Mouse (Mus musculus) forebrain, embryonic 10.5 days (tissue): Measurements from ENCODE around the gene Rab3il1. TPM values are rescaled to one million over a fixed set of nuclear protein-coding genes. Genes with fewer than 3 reads are reported as not detected.

ENCODE experiments used
- DNase-seq: peaks from one replicate; pipeline ENCODE4 v3.0.0-alpha.2; 2017; ENCODE audit warnings: low spot score; ENCODE audit errors: extremely low spot score
- H3K27ac ChIP-seq: fragments of 300-500 bp; sonication (generic); 2 replicates; pipeline ENCODE4 v1.5.1; 2016; ENCODE audit warnings: mild to moderate bottlenecking
- H3K27me3 ChIP-seq: fragments of 300-500 bp; sonication (generic); 2 replicates; pipeline ENCODE4 v1.6.1; 2016; ENCODE audit warnings: mild to moderate bottlenecking; ENCODE audit not compliant: poor library complexity, severe bottlenecking
- H3K36me3 ChIP-seq: fragments of 300-500 bp; sonication (generic); replicated peaks from 2 replicates; pipeline ENCODE4 v1.6.1; 2016; ENCODE audit warnings: mild to moderate bottlenecking, moderate library complexity
- H3K4me1 ChIP-seq: fragments of 300-500 bp; sonication (generic); 2 replicates; pipeline ENCODE4 v1.6.1; 2016
- H3K4me3 ChIP-seq: fragments of 300-500 bp; sonication (generic); 2 replicates; pipeline ENCODE4 v1.5.1; 2016; ENCODE audit warnings: mild to moderate bottlenecking, moderate library complexity
- H3K9me3 ChIP-seq: fragments of 300-500 bp; sonication (generic); 2 replicates; pipeline ENCODE4 v1.6.1; 2016; ENCODE audit warnings: mild to moderate bottlenecking, moderate library complexity
- WGBS: fragments of 180-500 bp; shearing (Covaris S2); methylation state at CpG from one replicate; pipeline ENCODE4 v1.1.7; 2016; 5-methylcytosine and 5-hydroxymethylcytosine counted together
- polyA plus RNA-seq: library from polyadenylated mRNA; unstranded; fragments of >200 nt; fragmentation: Nextera tagmentation; extraction: Ambion mirVana; gene quantifications from 2 replicates; pipeline ENCODE4 v1.2.1, GENCODE M21; 2016

Gene Rab3il1
- polyA plus RNA-seq, 1 experiment from 2014 or later, result 39.3 TPM

DNA sequence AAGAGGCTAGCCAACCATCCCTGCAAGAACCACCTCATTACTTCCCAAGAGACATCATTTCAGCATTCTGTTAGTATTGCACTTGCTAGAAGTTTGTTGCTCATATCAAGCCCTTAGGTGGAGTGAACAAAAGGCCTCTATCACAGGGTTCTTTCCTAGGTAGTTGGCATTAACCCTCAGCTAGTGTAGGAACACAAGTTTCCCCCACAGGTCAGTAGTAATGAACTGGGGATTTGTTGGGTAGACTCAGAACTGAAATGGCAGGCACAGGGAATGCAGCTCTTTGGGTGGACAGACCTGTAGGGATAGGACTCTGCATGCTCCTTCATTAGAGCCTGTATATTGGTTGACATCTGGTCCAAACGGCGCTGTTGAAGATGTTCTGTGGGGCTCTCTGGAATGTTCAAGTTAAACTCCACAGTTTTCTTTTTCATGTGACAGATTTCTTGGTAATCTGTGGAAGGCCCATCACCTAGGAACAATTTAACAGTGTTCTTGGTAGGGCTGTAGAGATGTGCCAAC lies 15.5 kb upstream of the Rab3il1 start:
- Histone ChIP-seq H3K27ac (no peak overlapping the region), H3K4me3 (no peak overlapping the region), H3K36me3 (peaks cover 34% of the 10 kb centered on the region), H3K27me3 (no peaks in the 10 kb centered on the region), H3K9me3 (no peaks in the 10 kb centered on the region), H3K4me1 (peaks cover 34% of the 10 kb centered on the region)
- 91% methylated on average over 2 of the region's 2 CpGs for WGBS
- DNase-seq, result no peak

DNA sequence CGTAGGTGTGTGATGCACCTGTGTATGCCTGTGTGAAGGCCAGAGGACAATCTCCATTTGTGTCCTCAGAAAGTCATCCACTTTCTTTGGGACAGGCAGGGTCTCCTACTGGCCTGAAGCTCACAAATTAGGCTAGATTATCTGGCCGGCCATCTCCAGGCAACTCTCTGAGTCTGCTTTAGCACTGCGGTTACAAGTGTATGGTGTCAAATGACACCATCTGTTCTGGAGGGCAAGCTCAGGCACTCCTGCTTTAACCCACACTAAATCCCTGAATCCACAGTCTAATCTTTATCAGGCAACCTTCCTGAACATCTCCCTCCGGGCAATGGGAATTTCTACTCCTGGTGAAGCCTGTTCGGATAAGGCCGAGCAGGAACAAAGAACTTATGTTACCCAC lies 14.3 kb upstream of the Rab3il1 start:
- 55% methylated on average over 6 of the region's 6 CpGs for WGBS
- no peaks in the 10 kb centered on the region for H3K9me3 ChIP-seq
- H3K4me1 ChIP-seq, result peaks cover 32% of the 10 kb centered on the region
- no peak overlapping the region for H3K4me3 ChIP-seq
- DNase-seq, result no peak
- H3K27me3 ChIP-seq, result peaks cover 6% of the 10 kb centered on the region
- H3K27ac ChIP-seq, result peak overlapping the region; percentile 36; the same call in 1 of the 2 replicates
- H3K36me3 ChIP-seq, result peaks cover 34% of the 10 kb centered on the region

DNA sequence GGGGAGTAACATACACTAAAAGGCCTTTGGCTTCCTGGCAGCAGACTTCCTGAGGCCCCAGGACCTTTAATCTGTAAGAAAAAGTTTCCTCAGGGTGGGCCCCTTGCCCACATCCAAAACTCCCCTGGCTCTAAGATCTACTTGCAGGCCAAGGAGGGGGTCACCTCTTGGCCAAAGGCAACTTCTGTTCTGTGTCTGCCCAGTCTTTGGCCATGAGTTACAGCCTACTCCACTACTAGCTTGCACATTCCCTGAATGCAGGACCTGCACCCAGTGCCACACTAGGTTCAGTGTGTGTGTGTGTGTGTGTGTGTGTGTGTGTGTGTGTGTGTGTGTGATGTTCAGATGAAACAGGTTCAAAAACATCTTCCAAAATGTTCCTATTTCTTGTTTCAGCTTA lies 13.9 kb upstream of the Rab3il1 start:
- peaks cover 10% of the 10 kb centered on the region for H3K27me3 ChIP-seq
- peaks cover 34% of the 10 kb centered on the region for H3K4me1 ChIP-seq
- H3K27ac ChIP-seq, result peak overlapping the region; percentile 36; the same call in 1 of the 2 replicates
- peaks cover 34% of the 10 kb centered on the region for H3K36me3 ChIP-seq
- no peak for DNase-seq
- H3K4me3 ChIP-seq, result no peak overlapping the region
- H3K9me3 ChIP-seq, result no peaks in the 10 kb centered on the region

DNA sequence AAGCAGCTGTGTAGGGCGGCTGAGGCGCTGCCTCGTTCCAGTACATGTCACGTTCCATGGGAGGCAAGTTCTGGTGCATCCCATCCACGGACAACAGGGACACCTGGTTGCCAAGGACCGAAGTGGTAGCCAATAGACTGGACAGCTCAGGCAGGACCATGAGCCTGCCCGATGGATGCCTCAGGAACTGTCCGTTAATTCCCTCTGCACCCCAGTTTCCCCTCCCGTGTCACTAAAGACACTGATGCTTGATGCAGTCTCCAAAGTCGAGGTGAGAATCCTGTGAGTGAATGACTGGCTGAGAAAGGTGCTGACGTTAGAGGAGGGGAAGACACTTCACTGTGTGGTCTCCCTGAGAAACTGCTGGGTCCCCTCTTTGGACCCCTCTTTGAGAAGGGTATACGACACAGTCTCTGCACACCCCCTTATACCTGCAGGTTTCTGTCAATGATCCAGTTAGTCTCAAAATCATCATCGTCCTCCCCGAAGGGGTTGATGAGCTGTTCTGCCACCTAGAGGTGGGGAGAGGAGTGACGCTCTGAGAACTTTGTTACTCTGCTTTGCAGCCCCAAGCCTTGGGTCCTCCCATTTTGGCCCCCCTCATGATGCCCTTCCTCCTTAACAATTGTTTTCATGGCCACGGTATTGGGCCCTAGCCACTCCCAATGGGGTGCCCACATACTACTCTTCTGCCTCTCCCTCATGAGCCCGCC lies 12.1 kb upstream of the Rab3il1 start:
- DNase-seq, result no peak
- Histone ChIP-seq H3K36me3 (peaks cover 27% of the 10 kb centered on the region), H3K4me3 (no peak overlapping the region), H3K9me3 (no peaks in the 10 kb centered on the region), H3K27me3 (peaks cover 12% of the 10 kb centered on the region), H3K27ac (no peak overlapping the region), H3K4me1 (peaks cover 31% of the 10 kb centered on the region)
- WGBS, result 69% methylated on average over 17 of the region's 17 CpGs

- DNase-seq, result no peak
- Histone ChIP-seq H3K27me3 (peaks cover 12% of the 10 kb centered on the region), H3K36me3 (peaks cover 22% of the 10 kb centered on the region), H3K27ac (no peak overlapping the region), H3K9me3 (no peaks in the 10 kb centered on the region), H3K4me1 (peaks cover 31% of the 10 kb centered on the region), H3K4me3 (no peak overlapping the region)
Measured at GRCm38 (mm10) chr19:9989884-9990256, 11.6 kb upstream of the Rab3il1 start.

GRCm38 (mm10) chr19:9991304-9991703 lies 10.2 kb upstream of the Rab3il1 start:
- Histone ChIP-seq H3K27me3 (peaks cover 12% of the 10 kb centered on the region), H3K4me1 (peaks cover 31% of the 10 kb centered on the region), H3K27ac (no peak overlapping the region), H3K4me3 (no peak overlapping the region), H3K9me3 (no peaks in the 10 kb centered on the region), H3K36me3 (peaks cover 8% of the 10 kb centered on the region)
- 25% methylated on average over 5 of the region's 5 CpGs for WGBS
- peak; percentile 75 for DNase-seq

- Histone ChIP-seq H3K4me3 (peak overlapping the region; percentile 48), H3K9me3 (no peaks in the 10 kb centered on the region), H3K27ac (peak overlapping the region; percentile 80), H3K4me1 (peaks cover 24% of the 10 kb centered on the region), H3K27me3 (peaks cover 12% of the 10 kb centered on the region), H3K36me3 (no peaks in the 10 kb centered on the region)
- no peak for DNase-seq
- WGBS, result 43% methylated on average over 26 of the region's 26 CpGs
Measured at GRCm38 (mm10) chr19:9992011-9992958, 9.2 kb upstream of the Rab3il1 start.

GRCm38 (mm10) chr19:9993036-9993656 lies 8.3 kb upstream of the Rab3il1 start:
- Histone ChIP-seq H3K27ac (peak overlapping the region; percentile 80), H3K4me1 (peaks cover 20% of the 10 kb centered on the region), H3K4me3 (peak overlapping the region; percentile 48), H3K9me3 (no peaks in the 10 kb centered on the region), H3K36me3 (no peaks in the 10 kb centered on the region), H3K27me3 (peaks cover 12% of the 10 kb centered on the region)
- WGBS, result 11% methylated on average over 17 of the region's 17 CpGs
- peak; percentile 93 for DNase-seq

DNA sequence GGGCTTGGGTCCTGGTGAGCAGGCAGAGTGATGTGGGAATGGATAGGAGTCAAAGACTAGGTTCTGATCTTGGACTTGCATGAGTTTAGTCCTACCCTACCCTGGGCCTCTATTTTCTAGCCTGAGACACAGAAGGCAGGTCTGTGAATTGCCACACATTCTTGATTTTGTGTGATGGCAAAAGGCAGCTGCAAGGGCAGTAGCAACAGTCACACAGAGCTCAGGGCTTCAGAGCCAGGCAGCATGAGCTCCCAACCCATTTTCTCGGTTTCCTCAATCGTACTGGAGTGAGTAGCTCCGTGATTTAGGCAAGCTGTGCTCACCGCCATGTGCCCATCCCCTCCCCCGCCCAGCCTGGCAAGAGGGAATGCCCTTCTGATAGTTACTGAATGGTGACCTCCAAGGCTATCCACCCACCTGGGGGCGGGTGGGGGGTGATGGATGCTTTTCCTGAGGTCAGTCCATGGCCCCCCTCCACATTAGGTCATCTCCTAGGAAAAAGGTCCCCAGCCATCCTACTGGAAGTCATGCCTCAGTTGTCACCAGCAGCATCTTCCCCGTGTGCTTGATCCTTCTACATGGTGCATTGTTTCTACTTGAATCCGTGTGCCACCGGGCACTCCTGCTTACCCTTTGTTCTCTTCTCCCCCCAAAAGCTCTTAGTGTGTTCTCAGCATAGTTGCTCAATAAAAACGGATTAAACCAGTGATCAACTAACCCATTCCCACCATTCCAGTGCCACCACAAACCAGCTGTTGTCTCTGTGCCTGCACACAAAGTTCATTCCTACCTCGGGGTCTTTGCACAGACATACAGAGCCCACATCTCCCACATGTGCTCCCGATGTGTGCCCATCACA lies 4.0 kb upstream of the Rab3il1 start:
- 80% methylated on average over 12 of the region's 12 CpGs for WGBS
- H3K9me3 ChIP-seq, result no peaks in the 10 kb centered on the region; the same call in 1 of the 2 replicates
- no peak overlapping the region for H3K4me3 ChIP-seq
- H3K27me3 ChIP-seq, result peaks cover 3% of the 10 kb centered on the region
- no peaks in the 10 kb centered on the region for H3K36me3 ChIP-seq
- H3K4me1 ChIP-seq, result peaks cover 12% of the 10 kb centered on the region
- no peak for DNase-seq
- no peak overlapping the region for H3K27ac ChIP-seq

- Histone ChIP-seq H3K27me3 (no peaks in the 10 kb centered on the region), H3K9me3 (no peaks in the 10 kb centered on the region; the same call in 1 of the 2 replicates), H3K27ac (no peak overlapping the region), H3K4me3 (no peak overlapping the region), H3K4me1 (peaks cover 6% of the 10 kb centered on the region), H3K36me3 (no peaks in the 10 kb centered on the region)
- WGBS, result 74% methylated on average over 2 of the region's 2 CpGs
- DNase-seq, result no peak
Measured at GRCm38 (mm10) chr19:9998063-9998416, 3.4 kb upstream of the Rab3il1 start.

- no peak for DNase-seq
- WGBS, result 74% methylated on average over 13 of the region's 13 CpGs
- H3K27me3 ChIP-seq, result no peaks in the 10 kb centered on the region
- H3K36me3 ChIP-seq, result no peaks in the 10 kb centered on the region
- no peak overlapping the region for H3K4me3 ChIP-seq
- no peak overlapping the region for H3K27ac ChIP-seq
- H3K4me1 ChIP-seq, result no peaks in the 10 kb centered on the region
- H3K9me3 ChIP-seq, result no peaks in the 10 kb centered on the region; the same call in 1 of the 2 replicates
Measured at GRCm38 (mm10) chr19:9998736-9999486, 2.6 kb upstream of the Rab3il1 start.
